ENCODE assay signal across 8 mouse cellular contexts in genomic region chr14:21984757-21985425, GRCm38 (mm10). TPM values are rescaled to one million over a fixed set of nuclear protein-coding genes. Genes with fewer than 3 reads are reported as not detected.
A peak's percentile ranks its signal among the peaks of the same experiment; 100 is the strongest.
DNase-seq lines count a peak whose midpoint lies in the region; ATAC-seq and TF ChIP-seq lines count a peak whose summit lies in the region.

No protein-coding gene starts in this region.

- TF ChIP-seq CTCF in intestine, postnatal 0 days (IDR thresholded peaks at IDR 0.05; ENCODE audit: low read depth) = no peak
- TF ChIP-seq CTCF in liver, postnatal 0 days (IDR thresholded peaks at IDR 0.05; ENCODE audit: low read depth) = no peak

- no peak overlapping the region for H3K9ac ChIP-seq in ES-E14 (ENCODE audit: insufficient read depth, low read depth, low read length, poor library complexity, severe bottlenecking)
- peak overlapping the region; percentile 90 for H3K9ac ChIP-seq in intestine, postnatal 0 days (ENCODE audit: low read depth, low read length)
- peak overlapping the region; percentile 10; the same call in 1 of the 2 replicates for H3K9ac ChIP-seq in liver, postnatal 0 days (replicated peaks)

- H3K4me3 ChIP-seq in ES-E14 (ENCODE audit: insufficient read depth in 1 of 2, low read depth in 1 of 2, low read length in 2 of 2, poor library complexity in 1 of 2, severe bottlenecking in 1 of 2) = peak overlapping the region; percentile 4 to 42; a peak in 3 of 4 replicates
- H3K4me3 ChIP-seq in intestine, postnatal 0 days (ENCODE audit: low read depth, low read length) = peak overlapping the region; percentile 82
- H3K4me3 ChIP-seq in liver, postnatal 0 days (ENCODE audit: low read depth, low read length) = peak overlapping the region; percentile 55

- H3K27me3 ChIP-seq in intestine, postnatal 0 days (replicated peaks; ENCODE audit: control insufficient read depth, insufficient read depth, low read length) = no peaks in the 10 kb centered on the region
- peaks cover 86% of the 10 kb centered on the region for H3K27me3 ChIP-seq in liver, postnatal 0 days (ENCODE audit: insufficient read depth, low read length)

- DNase-seq in ES-E14 (ENCODE audit: low read depth, low spot score) = no peak
- peak; percentile 56 for DNase-seq in adrenal gland, postnatal 25 days
- peak; percentile 50 for DNase-seq in gastrocnemius, postnatal 10 days
- peak; percentile 24 for DNase-seq in liver, postnatal 0 days
- DNase-seq in ovary, postnatal 14 days (ENCODE audit: low spot score) = peak; percentile 42
- no peak for DNase-seq in right cerebral cortex, adult 18-20 months

- H3K4me1 ChIP-seq in ES-E14 (ENCODE audit: control insufficient read depth in 2 of 2, insufficient read depth in 2 of 2, low read length in 2 of 2, poor library complexity in 1 of 2) = peaks cover 0 to 15% of the 10 kb centered on the region in 2 experiments; a peak in 2 of 4 replicates
- H3K4me1 ChIP-seq in intestine, postnatal 0 days (replicated peaks; ENCODE audit: control insufficient read depth, insufficient read depth, low read length) = no peaks in the 10 kb centered on the region
- peaks cover 26% of the 10 kb centered on the region for H3K4me1 ChIP-seq in liver, postnatal 0 days (ENCODE audit: insufficient read depth)

- no peak for TF ChIP-seq EP300 in liver, postnatal 0 days (IDR thresholded peaks at IDR 0.05; ENCODE audit: low read depth)

- no peaks in the 10 kb centered on the region for H3K36me3 ChIP-seq in ES-E14 (ENCODE audit: control insufficient read depth, insufficient read depth, low read length, poor library complexity, severe bottlenecking)
- peaks cover 11% of the 10 kb centered on the region; the same call in 1 of the 2 replicates for H3K36me3 ChIP-seq in intestine, postnatal 0 days (ENCODE audit: control insufficient read depth, insufficient read depth)
- no peaks in the 10 kb centered on the region for H3K36me3 ChIP-seq in liver, postnatal 0 days (replicated peaks; ENCODE audit: insufficient read depth, low read length)

- H3K27ac ChIP-seq in ES-E14 (ENCODE audit: insufficient read depth, low read depth, low read length, poor library complexity, severe bottlenecking) = no peak overlapping the region
- peak overlapping the region; percentile 71 for H3K27ac ChIP-seq in intestine, postnatal 0 days (ENCODE audit: low read depth, low read length)
- H3K27ac ChIP-seq in liver, postnatal 0 days (ENCODE audit: low read depth) = no peak overlapping the region

- H3K4me2 ChIP-seq in intestine, postnatal 0 days (replicated peaks; ENCODE audit: low read depth) = peak overlapping the region; percentile 95
- peak overlapping the region; percentile 64 for H3K4me2 ChIP-seq in liver, postnatal 0 days (ENCODE audit: low read depth, low read length)

- H3K9me3 ChIP-seq in ES-E14 (ENCODE audit: control insufficient read depth, insufficient read depth, low read depth, low read length) = no peaks in the 10 kb centered on the region
- H3K9me3 ChIP-seq in intestine, postnatal 0 days (ENCODE audit: control insufficient read depth) = no peaks in the 10 kb centered on the region
- no peaks in the 10 kb centered on the region for H3K9me3 ChIP-seq in liver, postnatal 0 days (ENCODE audit: low read length)

- in situ Hi-C loops in ES-E14 (cut with MboI; ENCODE audit: low sequenced_read_pairs in 2 of 2, unreplicated experiment in 2 of 2) = loop anchor here (25.0 kb wide), 2 partner anchors 827 to 1427 kb away; no protein-coding TSS in a partner anchor

- no peak for ATAC-seq in intestine, postnatal 0 days
- ATAC-seq in liver, postnatal 0 days = no peak
- ATAC-seq in activated CD4-positive, CD25-positive, alpha-beta regulatory T cell, adult 4 months = no peak

- WGBS in intestine, postnatal 0 days = 12% methylated on average over 49 of the region's 49 CpGs
- 6% methylated on average over 49 of the region's 49 CpGs for WGBS in liver, postnatal 0 days (ENCODE audit: insufficient replicate concordance)

TF ChIP-seq in ES-E14, 5 proteins besides CTCF, POLR2A, EP300 and RAD21:
- TF ChIP-seq CHD2 (IDR thresholded peaks at IDR 0.05; ENCODE audit: low read depth, low read length) (no peak), HCFC1 (IDR thresholded peaks at IDR 0.05; ENCODE audit: borderline replicate concordance, insufficient read depth, low read length) (no peak), MAFK (IDR thresholded peaks at IDR 0.05; ENCODE audit: insufficient read depth, low read depth, low read length) (no peak), ZC3H11A (IDR thresholded peaks at IDR 0.05; ENCODE audit: borderline replicate concordance, low read depth, low read length) (no peak), ZNF384 (IDR thresholded peaks at IDR 0.05; ENCODE audit: low read depth, low read length) (no peak)

RNA-seq across cellular contexts. Expression of gene Zfp503, which starts 4.5 kb away (rescaled TPM):
- 0.21 and 1.2 TPM in 2 replicates for total RNA-seq in ES-E14 (2012; rRNA removed)
- 27.5 and 33.3 TPM in 2 replicates for total RNA-seq in adrenal gland, postnatal 25 days (2021)
- 1 to 10 TPM; 7.3 to 8.0 TPM for total RNA-seq in gastrocnemius, postnatal 10 days (2021)
- polyA plus RNA-seq in intestine, postnatal 0 days (2015; fragmentation: Nextera tagmentation; extraction: Ambion mirVana) = 5.7 and 6.5 TPM in 2 replicates
- polyA plus RNA-seq in liver, postnatal 0 days (2015; fragmentation: Nextera tagmentation; extraction: Ambion mirVana) = 0.99 and 1.1 TPM in 2 replicates
- polyA plus RNA-seq in activated CD4-positive, CD25-positive, alpha-beta regulatory T cell, adult 4 months (2017; shearing (Covaris generic)) = not detected

RNA-seq across cellular contexts. Expression of gene Lrmda, which starts 34.6 kb away (rescaled TPM):
- total RNA-seq in ES-E14 (2012; rRNA removed) = 0.22 TPM in 1 of 2 replicates, not detected in the other
- 5.0 and 5.6 TPM in 2 replicates for total RNA-seq in adrenal gland, postnatal 25 days (2021)
- 1 to 10 TPM; 1.2 to 1.9 TPM for total RNA-seq in gastrocnemius, postnatal 10 days (2021)
- 0.73 and 1.8 TPM in 2 replicates for polyA plus RNA-seq in intestine, postnatal 0 days (2015; fragmentation: Nextera tagmentation; extraction: Ambion mirVana)
- polyA plus RNA-seq in liver, postnatal 0 days (2015; fragmentation: Nextera tagmentation; extraction: Ambion mirVana) = 0.15 and 0.28 TPM in 2 replicates
- not detected for polyA plus RNA-seq in activated CD4-positive, CD25-positive, alpha-beta regulatory T cell, adult 4 months (2017; shearing (Covaris generic))

Comparison
In these comparisons a context has a peak if more than half of its experiments do, and no peak if none do; other contexts are left out.
1. DNase-seq: peak in adrenal gland, postnatal 25 days (single experiment), gastrocnemius, postnatal 10 days (single experiment), liver, postnatal 0 days (single experiment) and ovary, postnatal 14 days (single experiment); none in ES-E14 (single experiment) and right cerebral cortex, adult 18-20 months (single experiment).
2. H3K4me3 ChIP-seq: peak in every context shown above with its lines; median percentile 82 in intestine, postnatal 0 days; 55 in liver, postnatal 0 days; 23 in ES-E14.